ENCODE assay signal across 9 mouse cellular contexts in the genomic region with DNA sequence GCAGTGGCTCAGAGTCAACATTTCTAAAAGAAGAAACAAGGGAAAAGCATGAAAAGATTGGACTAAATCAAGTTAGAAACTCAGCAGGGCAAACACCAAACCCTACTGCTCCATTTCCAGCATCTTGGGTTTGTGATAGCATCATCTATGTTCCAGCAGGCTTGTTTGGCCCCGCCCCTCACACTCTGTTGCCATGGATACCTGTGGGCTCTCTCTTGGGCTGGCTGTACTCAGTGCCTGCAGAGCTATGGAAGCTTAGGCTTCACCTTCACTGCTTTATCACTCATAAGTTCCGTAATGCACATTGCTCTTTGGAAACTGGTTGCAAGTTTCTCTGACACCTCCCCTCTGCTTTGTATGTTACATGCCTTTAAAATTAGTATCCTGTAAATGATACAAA. TPM values are rescaled to one million over a fixed set of nuclear protein-coding genes. Genes with fewer than 3 reads are reported as not detected.
DNase-seq lines count a peak whose midpoint lies in the region; ATAC-seq and TF ChIP-seq lines count a peak whose summit lies in the region.
"Had no signal": no experiment of that assay in that cellular context is flagged by ENCODE, and none has a peak within 500 bp of the region (broad histone marks: within the 10 kb centered on the region; RNA-seq: fewer than 3 reads in every experiment).

No protein-coding gene starts in this region.

- H3K27ac ChIP-seq in forebrain, postnatal 0 days (ENCODE audit: low read depth, low read length), result no peak overlapping the region
- no peak overlapping the region for H3K27ac ChIP-seq in neural tube, embryonic 12.5 days
- H3K27ac ChIP-seq: embryonic facial prominence, embryonic 12.5 days had no signal

- H3K4me2 ChIP-seq in forebrain, postnatal 0 days (ENCODE audit: low read depth), result no peak overlapping the region
- no peak overlapping the region for H3K4me2 ChIP-seq in neural tube, embryonic 12.5 days (replicated peaks)
- H3K4me2 ChIP-seq: embryonic facial prominence, embryonic 12.5 days had no signal

- WGBS in forebrain, postnatal 0 days, result 56% methylated on average over 2 of the region's 2 CpGs
- 70% methylated on average over 2 of the region's 2 CpGs for WGBS in neural tube, embryonic 12.5 days

- ATAC-seq in common myeloid progenitor, adult 5-6 weeks (replicated peaks; ENCODE audit: low read depth, poor library complexity, severe bottlenecking), result peak; percentile 80
- peak; percentile 75 for ATAC-seq in forebrain, postnatal 0 days
- ATAC-seq in neural tube, embryonic 12.5 days (ENCODE audit: low FRiP score, low read depth), result peak; percentile 82
- no peak for ATAC-seq in activated CD4-positive, CD25-positive, alpha-beta regulatory T cell, adult 4 months

- peak; percentile 44 for DNase-seq in left cerebral cortex, adult 11 months (ENCODE audit: low spot score)
- no peak for DNase-seq in left cerebral cortex, adult 8-10 months (ENCODE audit: low spot score in 2 of 2)
- DNase-seq in forebrain, postnatal 0 days, result peak; percentile 58
- DNase-seq in lung, postnatal 25 days (ENCODE audit: low spot score), result no peak
- DNase-seq in adrenal gland, adult 8-10 months, result no peak

- no peak overlapping the region for H3K9ac ChIP-seq in forebrain, postnatal 0 days
- no peak overlapping the region for H3K9ac ChIP-seq in neural tube, embryonic 12.5 days
- H3K9ac ChIP-seq: embryonic facial prominence, embryonic 12.5 days had no signal

- no peaks in the 10 kb centered on the region for H3K4me1 ChIP-seq in forebrain, postnatal 0 days (ENCODE audit: insufficient read depth)
- no peaks in the 10 kb centered on the region for H3K4me1 ChIP-seq in neural tube, embryonic 12.5 days
- H3K4me1 ChIP-seq: embryonic facial prominence, embryonic 12.5 days had no signal

- TF ChIP-seq CTCF in forebrain, postnatal 0 days (IDR thresholded peaks at IDR 0.05; ENCODE audit: low read depth), result no peak

- H3K9me3 ChIP-seq in forebrain, postnatal 0 days (ENCODE audit: low read length), result no peaks in the 10 kb centered on the region
- no peaks in the 10 kb centered on the region for H3K9me3 ChIP-seq in neural tube, embryonic 12.5 days
- H3K9me3 ChIP-seq: embryonic facial prominence, embryonic 12.5 days had no signal

- H3K4me3 ChIP-seq in forebrain, postnatal 0 days (ENCODE audit: low read depth, low read length), result no peak overlapping the region
- H3K4me3 ChIP-seq in neural tube, embryonic 12.5 days, result no peak overlapping the region
- H3K4me3 ChIP-seq: embryonic facial prominence, embryonic 12.5 days had no signal

- H3K27me3 ChIP-seq in forebrain, postnatal 0 days (ENCODE audit: insufficient read depth, low read length), result no peaks in the 10 kb centered on the region
- no peaks in the 10 kb centered on the region for H3K27me3 ChIP-seq in neural tube, embryonic 12.5 days (replicated peaks)
- H3K27me3 ChIP-seq: embryonic facial prominence, embryonic 12.5 days had no signal

- H3K36me3 ChIP-seq in forebrain, postnatal 0 days (ENCODE audit: insufficient read depth), result peaks cover 61% of the 10 kb centered on the region
- H3K36me3 ChIP-seq in neural tube, embryonic 12.5 days, result peaks cover 86% of the 10 kb centered on the region

RNA-seq across cellular contexts. Expression of a gene that starts 32.4 kb away (rescaled TPM):
- total RNA-seq in left cerebral cortex, adult 8-10 months (2022), result 10 to 100 TPM in 2 of 4 experiments, 1 to 10 TPM in 2; 9.0 to 10.3 (median 9.7) TPM
- 4.7 TPM in 1 of 2 replicates, not detected in the other for total RNA-seq in common myeloid progenitor, adult 5-6 weeks (2017)
- total RNA-seq in forebrain, postnatal 0 days (2014; rRNA removed), result 18.6 and 23.3 TPM in 2 replicates
- 18.0 and 22.2 TPM in 2 replicates for polyA plus RNA-seq in forebrain, postnatal 0 days (2015; fragmentation: Nextera tagmentation; extraction: Ambion mirVana)
- 2.6 and 3.1 TPM in 2 replicates for polyA plus RNA-seq in neural tube, embryonic 12.5 days (2016; fragmentation: Nextera tagmentation; extraction: Ambion mirVana)
- total RNA-seq in adrenal gland, adult 8-10 months (2022), result under 1 TPM in 3 of 4 experiments, not detected in 1; 0.24 to 0.52 (median 0.24) TPM
- polyA plus RNA-seq in activated CD4-positive, CD25-positive, alpha-beta regulatory T cell, adult 4 months (2017; shearing (Covaris generic)), result under 1 TPM in 1 of 2 experiments, not detected in 1; 0.47 TPM

Comparison
In these comparisons a context has a peak if more than half of its experiments do, and no peak if none do; other contexts are left out.
1. DNase-seq: peak in left cerebral cortex, adult 11 months (single experiment) and forebrain, postnatal 0 days (single experiment); none in left cerebral cortex, adult 8-10 months (0 of 2), lung, postnatal 25 days (single experiment) and adrenal gland, adult 8-10 months (single experiment).